Mouse (Mus musculus) CH12.LX (cell line): ENCODE measurements around the gene Tlr11. TPM values are rescaled to one million over a fixed set of nuclear protein-coding genes. Genes with fewer than 3 reads are reported as not detected.

ENCODE experiments used
- DNase-seq: peaks from one replicate; pipeline ENCODE4 v3.0.0-alpha.2; 2013; ENCODE audit errors: extremely low read depth
- H3K27ac ChIP-seq: 2 replicates; pipeline ENCODE4 v1.5.1; 2012; ENCODE audit warnings: low read depth, mild to moderate bottlenecking, control low read depth, moderate library complexity; ENCODE audit not compliant: insufficient read depth
- H3K27me3 ChIP-seq: replicated peaks from 2 replicates; pipeline ENCODE3; 2012; ENCODE audit warnings: inconsistent platforms
- H3K36me3 ChIP-seq, 2 experiments: replicated peaks in 1 of 2; 2 replicates each; pipeline versions ENCODE3 to v1.6.1; 2012; ENCODE audit warnings: inconsistent platforms in 1 of 2, low read length in 1 of 2, mild to moderate bottlenecking in 1 of 2, mixed read lengths in 1 of 2, moderate library complexity in 1 of 2; ENCODE audit not compliant: control insufficient read depth in 1 of 2, insufficient read depth in 1 of 2
- H3K4me1 ChIP-seq, 2 experiments: 2 replicates each; pipeline ENCODE4 v1.6.1; 2012; ENCODE audit warnings: inconsistent platforms in 1 of 2, moderate library complexity in 1 of 2; ENCODE audit not compliant: insufficient read depth in 2 of 2, control insufficient read depth in 1 of 2
- H3K4me2 ChIP-seq: 2 replicates; pipeline ENCODE4 v1.6.1; 2012; ENCODE audit warnings: low read depth, mild to moderate bottlenecking, control low read depth; ENCODE audit not compliant: poor library complexity, insufficient read depth, severe bottlenecking
- H3K4me3 ChIP-seq, 3 experiments: fragments of 150-350 bp in 1 of 3; sonication (generic) in 1 of 3; replicated peaks in 1 of 3; 2 replicates each; pipeline versions ENCODE3 to v1.5.1; 2011 to 2012; ENCODE audit warnings: low read depth in 2 of 3, low read length in 2 of 3, mild to moderate bottlenecking in 2 of 3, moderate library complexity in 2 of 3, control low read depth in 1 of 3, improper control_type of control experiment in 1 of 3, inconsistent platforms in 1 of 3, mixed read lengths in 1 of 3; ENCODE audit not compliant: poor library complexity in 1 of 3
- H3K79me2 ChIP-seq: replicated peaks from 2 replicates; pipeline ENCODE4 v1.6.1; 2012; ENCODE audit warnings: mild to moderate bottlenecking, moderate library complexity; ENCODE audit not compliant: control insufficient read depth, poor library complexity, insufficient read depth, severe bottlenecking; ENCODE audit errors: extremely low read depth
- H3K9ac ChIP-seq: 2 replicates; pipeline ENCODE4 v1.6.1; 2012; ENCODE audit warnings: low read depth, mild to moderate bottlenecking, control low read depth, moderate library complexity; ENCODE audit not compliant: insufficient read depth
- H3K9me3 ChIP-seq: replicated peaks from 2 replicates; pipeline ENCODE3; 2012; ENCODE audit warnings: low read length, inconsistent platforms, mixed read lengths
- CHD2 ChIP-seq: IDR thresholded peaks from 2 replicates; pipeline ENCODE4 v1.6.1; 2011; ENCODE audit warnings: low read length, improper control_type of control experiment
- E2F4 ChIP-seq: IDR thresholded peaks from 2 replicates; pipeline ENCODE4 v1.6.1; 2011; ENCODE audit warnings: low read depth, low read length, improper control_type of control experiment; ENCODE audit not compliant: insufficient replicate concordance
- ELF1 ChIP-seq: IDR thresholded peaks from 2 replicates; pipeline ENCODE4 v1.6.1; 2014; ENCODE audit warnings: low read depth, mild to moderate bottlenecking, inconsistent platforms, low read length, improper control_type of control experiment
- EP300 ChIP-seq: IDR thresholded peaks from 2 replicates; pipeline ENCODE4 v1.6.1; 2011; ENCODE audit warnings: low read length, improper control_type of control experiment
- ETS1 ChIP-seq: conservative IDR thresholded peaks from 2 replicates; pipeline ENCODE4 v1.6.1; 2012; ENCODE audit warnings: low read depth, mild to moderate bottlenecking, inconsistent platforms, low read length, improper control_type of control experiment, moderate library complexity
- IRF4 ChIP-seq: IDR thresholded peaks from 2 replicates; pipeline ENCODE4 v1.6.1; 2014; ENCODE audit warnings: low read depth, mild to moderate bottlenecking, inconsistent platforms, low read length, improper control_type of control experiment
- JUN ChIP-seq: IDR thresholded peaks from 2 replicates; pipeline ENCODE4 v1.6.1; 2011; ENCODE audit warnings: low read depth, mild to moderate bottlenecking, low read length, improper control_type of control experiment, moderate library complexity; ENCODE audit not compliant: insufficient read depth
- JUND ChIP-seq: conservative IDR thresholded peaks from 2 replicates; pipeline ENCODE4 v1.6.1; 2011; ENCODE audit warnings: low read depth, low read length, improper control_type of control experiment
- KAT2A ChIP-seq: IDR thresholded peaks from 2 replicates; pipeline ENCODE4 v1.6.1; 2012; ENCODE audit warnings: low read length, improper control_type of control experiment, inconsistent platforms; ENCODE audit not compliant: insufficient replicate concordance
- MAZ ChIP-seq: IDR thresholded peaks from 2 replicates; pipeline ENCODE4 v1.6.1; 2012; ENCODE audit warnings: low read depth, mild to moderate bottlenecking, inconsistent platforms, low read length, improper control_type of control experiment, moderate library complexity
- MEF2A ChIP-seq: IDR thresholded peaks from 2 replicates; pipeline ENCODE4 v1.6.1; 2014; ENCODE audit warnings: low read depth, mild to moderate bottlenecking, inconsistent platforms, low read length, improper control_type of control experiment, borderline replicate concordance
- MXI1 ChIP-seq: IDR thresholded peaks from 2 replicates; pipeline ENCODE4 v1.6.1; 2011; ENCODE audit warnings: mild to moderate bottlenecking, low read depth, low read length, improper control_type of control experiment
- MYC ChIP-seq: IDR thresholded peaks from 2 replicates; pipeline ENCODE4 v1.6.1; 2011; ENCODE audit warnings: low read depth, mild to moderate bottlenecking, improper control_type of control experiment, low read length
- NELFE ChIP-seq: IDR thresholded peaks from 2 replicates; pipeline ENCODE4 v1.6.1; 2011; ENCODE audit warnings: low read depth, low read length, improper control_type of control experiment
- NRF1 ChIP-seq: IDR thresholded peaks from 2 replicates; pipeline ENCODE4 v1.6.1; 2014; ENCODE audit warnings: low read depth, mild to moderate bottlenecking, inconsistent platforms, low read length, improper control_type of control experiment, moderate library complexity
- PAX5 ChIP-seq: IDR thresholded peaks from 2 replicates; pipeline ENCODE4 v1.6.1; 2012; ENCODE audit warnings: low read length, inconsistent platforms, mixed read lengths
- POLR2AphosphoS2 ChIP-seq: IDR thresholded peaks from 2 replicates; pipeline ENCODE4 v1.6.1; 2011; ENCODE audit warnings: low read depth, low read length, improper control_type of control experiment
- RCOR1 ChIP-seq: conservative IDR thresholded peaks from 2 replicates; pipeline ENCODE4 v1.6.1; 2012; ENCODE audit warnings: low read depth, mild to moderate bottlenecking, inconsistent platforms, low read length, improper control_type of control experiment
- SMC3 ChIP-seq: IDR thresholded peaks from 2 replicates; pipeline ENCODE4 v1.6.1; 2011; ENCODE audit warnings: low read depth, low read length, improper control_type of control experiment
- TBP ChIP-seq: conservative IDR thresholded peaks from 2 replicates; pipeline ENCODE4 v1.6.1; 2011; ENCODE audit warnings: low read depth, low read length, improper control_type of control experiment
- TCF12 ChIP-seq: IDR thresholded peaks from 2 replicates; pipeline ENCODE4 v1.6.1; 2014; ENCODE audit warnings: low read depth, mild to moderate bottlenecking, inconsistent platforms, low read length, improper control_type of control experiment
- UBTF ChIP-seq: IDR thresholded peaks from 2 replicates; pipeline ENCODE4 v1.6.1; 2012; ENCODE audit warnings: low read depth, mild to moderate bottlenecking, inconsistent platforms, low read length, improper control_type of control experiment, moderate library complexity
- USF1 ChIP-seq: IDR thresholded peaks from 2 replicates; pipeline ENCODE4 v1.6.1; 2014; ENCODE audit warnings: low read depth, mild to moderate bottlenecking, inconsistent platforms, low read length, improper control_type of control experiment
- ZKSCAN1 ChIP-seq: IDR thresholded peaks from 2 replicates; pipeline ENCODE4 v1.6.1; 2012; ENCODE audit warnings: low read depth, inconsistent platforms, low read length, improper control_type of control experiment, borderline replicate concordance
- ZNF384 ChIP-seq: IDR thresholded peaks from 2 replicates; pipeline ENCODE4 v1.6.1; 2012; ENCODE audit warnings: low read depth, low read length, improper control_type of control experiment, inconsistent platforms
- dilution Hi-C: fragments of 300-500 bp; cut with MboI; formaldehyde crosslinking; loops from 2 replicates; pipeline ENCODE4 v1.14.3; 2020; ENCODE audit warnings: low sequenced_read_pairs; ENCODE audit not compliant: extremely low pct_unique_long_range_greater_than_20kb, extremely low pct_ligation_motif_present
- in situ Hi-C: fragments of 300-500 bp; cut with MboI; formaldehyde crosslinking; loops from 3 replicates; pipeline ENCODE4 v1.14.3; 2019; ENCODE audit warnings: low sequenced_read_pairs, low pct_ligation_motif_present, low pct_unique_long_range_greater_than_20kb, mixed read lengths
- polyA plus RNA-seq: library from polyadenylated mRNA; unstranded; fragments of >175 nt; gene quantifications from 2 replicates; pipeline ENCODE4 v1.2.1, GENCODE M21; 2012; ENCODE audit warnings: low read depth; ENCODE audit not compliant: insufficient read length
- total RNA-seq, 2 experiments: library from RNA; depleted of rRNA; stranded (reverse); fragments of 300-350 nt in 1 of 2; fragments of >200 nt in 1 of 2; gene quantifications; 2 replicates each; pipeline ENCODE4 v1.2.3; 2012 to 2014

The Tlr11 gene
- total RNA-seq (2012; rRNA removed) (not detected in 2 replicates), total RNA-seq (2014; rRNA removed) (not detected in 2 replicates), polyA plus RNA-seq (not detected in 2 replicates)

DNA sequence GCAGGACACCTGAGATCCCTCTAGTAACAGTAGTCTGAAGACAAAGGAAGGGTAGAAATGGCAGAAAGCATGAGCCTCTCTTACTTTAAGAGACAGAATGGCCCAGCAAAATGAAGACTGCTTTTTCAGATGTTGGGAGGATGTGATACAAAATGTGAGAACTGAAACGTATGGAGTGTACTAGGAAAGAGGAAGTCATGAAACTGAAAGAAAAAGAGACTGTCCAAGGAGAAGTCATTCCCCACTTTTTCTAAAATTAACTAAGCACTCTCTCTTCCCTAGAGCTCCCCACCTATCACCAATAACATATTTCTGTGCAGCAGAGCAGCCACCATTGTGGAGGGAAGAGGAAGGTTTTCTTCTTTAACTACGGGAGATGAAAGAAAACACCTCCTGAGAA, at the start of gene Tlr11:
TSS of gene Tlr11 (plus strand) at position 322 of the 400 bp plus-strand sequence.
- TF ChIP-seq NRF1 (no peak), E2F4 (no peak), MAZ (no peak), TCF12 (no peak), POLR2AphosphoS2 (no peak), EP300 (peak; percentile 41; the same call in 1 of the 2 replicates), PAX5 (no peak), IRF4 (peak; percentile 23; the same call in 1 of the 2 replicates), MEF2A (no peak), SMC3 (no peak), KAT2A (no peak), JUND (no peak), ZKSCAN1 (no peak), MXI1 (no peak), TBP (no peak)
- in situ Hi-C loops (loop anchor here (25.0 kb wide), 1 partner anchor 405 kb away; no protein-coding TSS in a partner anchor), dilution Hi-C loops (no loop called here)
- no peaks in the 10 kb centered on the region for H3K79me2 ChIP-seq
- no peaks in the 10 kb centered on the region for H3K27me3 ChIP-seq
- no peak within 1 kb of the TSS for H3K4me3 ChIP-seq
- no peak within 1 kb of the TSS; the same call in 1 of the 2 replicates for H3K4me2 ChIP-seq
- no peaks in the 10 kb centered on the region for H3K36me3 ChIP-seq
- H3K27ac ChIP-seq, result no peak within 1 kb of the TSS
- H3K9me3 ChIP-seq, result no peaks in the 10 kb centered on the region
- H3K9ac ChIP-seq, result no peak within 1 kb of the TSS
- H3K4me1 ChIP-seq, result peaks cover 0 to 10% of the 10 kb centered on the region in 2 experiments; a peak in 2 of 4 replicates
- no peak for DNase-seq

DNA sequence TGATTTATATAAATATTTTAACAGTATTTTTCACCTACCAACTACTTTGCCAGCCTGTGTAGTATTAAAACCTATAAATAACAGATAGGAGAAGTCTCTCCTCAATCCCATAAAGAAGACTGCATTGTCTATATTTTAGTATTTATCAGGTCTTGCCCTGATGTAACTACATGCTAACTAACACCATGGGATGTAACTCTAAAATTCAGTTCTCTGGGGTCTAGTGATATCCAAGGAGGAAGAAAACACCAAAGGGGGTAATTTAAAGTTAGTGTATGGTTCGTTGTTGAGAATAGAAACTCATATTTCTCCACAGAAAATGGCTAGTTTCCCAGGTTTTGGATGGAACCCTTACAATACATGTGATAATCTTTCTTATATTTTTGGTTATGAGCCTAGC, 31.1 kb upstream of the Tlr11 start, which contains the start of gene Olfr734:
TSS of gene Olfr734 (minus strand) at position 101 of the 400 bp plus-strand sequence.
- no peak within 1 kb of the TSS for H3K4me3 ChIP-seq
- H3K27ac ChIP-seq, result no peak within 1 kb of the TSS
- H3K9me3 ChIP-seq, result no peaks in the 10 kb centered on the region
- no peak within 1 kb of the TSS for H3K9ac ChIP-seq
- no peak within 1 kb of the TSS for H3K4me2 ChIP-seq
- in situ Hi-C loops (no loop called here), dilution Hi-C loops (no loop called here)
- TF ChIP-seq EP300 (no peak), USF1 (no peak), MYC (no peak), POLR2AphosphoS2 (no peak), TBP (no peak), JUN (no peak), MEF2A (no peak), NELFE (no peak), UBTF (no peak), CHD2 (no peak), MXI1 (no peak), ELF1 (no peak), PAX5 (no peak), ZNF384 (no peak), ETS1 (no peak), ZKSCAN1 (no peak), RCOR1 (no peak)
- no peak for DNase-seq
- peaks cover 1% of the 10 kb centered on the region for H3K27me3 ChIP-seq
- no peaks in the 10 kb centered on the region for H3K36me3 ChIP-seq
- no peaks in the 10 kb centered on the region for H3K79me2 ChIP-seq
- H3K4me1 ChIP-seq, result no peaks in the 10 kb centered on the region
